Mouse (Mus musculus) urinary bladder, postnatal 4 days (tissue): ENCODE measurements at regions not wholly inside any gene's neighbourhood (a gene's known extent, or its start where the extent isn't known, plus 50 kb on each side); places are given as distances from the start of the nearest gene placed in this dataset.
"Not testable (repeated sequence)": the region's sequence is repeated elsewhere in the genome, so short reads cannot be mapped to it uniquely, and the experiment has no call there.

Experiments
- DNase-seq, 2 experiments: peaks; one replicate each; pipeline ENCODE4 v3.0.0; 2021 to 2022; ENCODE audit warnings: low spot score in 2 of 2

DNA sequence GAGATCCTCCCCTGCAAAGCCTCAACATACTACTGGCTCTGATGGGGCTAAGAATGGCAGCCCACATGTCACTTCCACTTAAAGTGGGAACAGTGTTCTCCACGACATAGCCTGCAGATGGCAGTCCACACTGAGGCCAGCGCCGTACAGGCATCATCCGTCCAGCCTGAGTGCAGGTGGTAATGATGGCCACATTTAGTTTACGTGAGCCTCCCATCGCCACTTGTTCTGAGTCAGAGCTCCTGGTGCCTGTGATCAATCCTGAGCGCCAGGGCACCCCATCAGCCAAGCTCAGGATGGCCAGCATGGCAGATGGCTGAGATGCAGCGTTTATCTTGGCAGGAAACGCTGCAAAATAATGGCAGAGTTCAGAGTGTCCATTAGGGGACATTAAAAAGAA is 159.6 kb downstream of the Adgrd1 start:
- no peak for DNase-seq

DNA sequence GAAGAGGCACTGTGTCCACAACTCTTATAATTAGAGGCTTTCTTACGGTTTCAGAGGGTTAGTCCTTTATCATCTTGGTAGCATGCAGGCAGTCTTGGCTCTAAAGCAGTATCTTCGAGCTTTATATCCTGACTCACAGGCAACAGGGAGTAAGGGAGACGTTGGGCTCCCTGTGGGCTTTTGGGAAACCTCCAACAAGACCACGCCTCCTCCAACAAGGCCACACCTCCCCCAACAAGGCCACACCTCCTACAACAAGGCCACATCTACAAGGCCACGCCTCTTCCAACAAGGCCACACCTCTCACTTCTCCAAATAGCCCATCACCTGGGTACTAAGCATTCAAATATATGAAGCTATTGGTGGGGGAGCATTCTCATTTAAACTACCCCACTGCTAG is 160.7 kb downstream of the Adgrd1 start:
- DNase-seq, result no peak

DNA sequence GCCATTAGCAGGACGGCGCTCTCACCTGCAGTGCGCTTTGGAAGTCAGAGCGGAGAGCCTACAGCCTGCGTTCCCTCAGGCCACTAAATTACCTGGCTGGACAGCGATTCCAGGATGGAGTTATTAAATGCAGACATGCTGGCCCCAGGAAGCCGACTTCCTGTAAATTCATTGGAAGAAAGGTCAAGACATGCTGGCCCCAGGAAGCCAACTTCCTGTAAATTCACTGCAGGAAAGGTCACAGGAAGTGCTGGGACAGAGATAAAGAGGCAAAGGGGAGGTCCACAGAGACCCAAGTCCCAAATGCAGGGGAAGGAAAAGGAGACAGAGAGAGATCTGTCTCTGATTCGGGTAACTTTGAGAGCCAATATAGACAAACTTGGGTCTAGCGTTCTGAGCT is 164.1 kb downstream of the Adgrd1 start:
- DNase-seq, result no peak

DNA sequence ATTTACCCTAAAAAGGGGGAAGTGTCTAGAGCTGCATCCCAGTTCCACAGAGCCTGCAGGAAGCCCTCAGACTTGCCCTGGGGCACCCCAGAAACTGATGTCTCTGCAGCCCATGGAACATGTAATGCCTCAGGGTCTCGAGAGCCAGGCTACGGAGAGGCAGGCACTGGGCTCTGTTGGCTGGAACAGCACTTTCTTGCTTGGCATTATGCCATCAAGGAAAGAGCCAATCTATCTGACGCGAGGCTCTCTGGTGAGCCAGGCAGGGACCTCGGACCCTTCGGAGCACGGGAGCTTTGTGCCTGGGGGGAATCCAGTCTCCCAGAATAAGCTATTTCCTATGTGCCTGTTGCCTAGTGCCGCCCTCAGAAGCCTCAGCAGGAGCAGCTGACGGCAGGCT is 166.6 kb downstream of the Adgrd1 start:
- no peak for DNase-seq

DNA sequence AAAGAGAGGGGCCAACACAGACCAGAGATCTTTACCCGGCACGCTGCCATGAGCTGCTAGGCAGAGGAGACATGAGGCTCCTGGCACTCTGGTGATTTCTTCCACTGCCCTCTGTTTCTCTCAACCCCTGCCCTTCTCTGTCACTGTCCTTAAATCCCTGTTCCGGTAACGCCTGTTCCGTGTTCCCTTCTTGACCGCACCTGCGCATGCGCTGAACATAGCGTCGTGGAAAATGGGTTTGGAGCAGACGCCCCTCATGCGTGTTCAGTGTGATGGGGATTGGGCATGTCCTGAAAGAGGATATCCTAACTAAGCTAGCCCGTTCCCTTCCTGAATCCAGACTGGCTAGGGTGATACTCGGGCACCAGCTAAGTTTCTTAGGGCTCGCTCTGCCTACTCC is 167.8 kb downstream of the Adgrd1 start:
- DNase-seq, result no peak

DNA sequence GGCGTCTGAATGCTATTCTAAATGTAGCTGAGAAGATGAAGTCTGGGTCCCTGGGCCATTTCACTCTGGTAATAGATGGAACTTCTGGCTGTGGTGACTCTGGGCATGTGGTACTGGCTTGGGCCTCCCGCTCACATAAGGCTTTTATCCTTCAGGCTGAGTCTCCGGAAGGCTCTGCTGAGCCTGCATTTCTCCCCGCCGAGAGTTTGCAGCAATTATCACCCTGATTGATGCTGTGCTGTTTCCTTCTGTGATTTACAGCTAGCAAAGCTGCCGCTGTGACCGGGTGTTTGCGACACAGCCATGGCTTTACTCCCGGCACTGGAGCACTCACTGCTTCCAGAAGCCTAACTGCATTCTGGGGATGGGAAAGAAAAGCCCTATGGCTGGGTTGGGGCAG is 171.9 kb downstream of the Adgrd1 start:
- DNase-seq, result no peak

DNA sequence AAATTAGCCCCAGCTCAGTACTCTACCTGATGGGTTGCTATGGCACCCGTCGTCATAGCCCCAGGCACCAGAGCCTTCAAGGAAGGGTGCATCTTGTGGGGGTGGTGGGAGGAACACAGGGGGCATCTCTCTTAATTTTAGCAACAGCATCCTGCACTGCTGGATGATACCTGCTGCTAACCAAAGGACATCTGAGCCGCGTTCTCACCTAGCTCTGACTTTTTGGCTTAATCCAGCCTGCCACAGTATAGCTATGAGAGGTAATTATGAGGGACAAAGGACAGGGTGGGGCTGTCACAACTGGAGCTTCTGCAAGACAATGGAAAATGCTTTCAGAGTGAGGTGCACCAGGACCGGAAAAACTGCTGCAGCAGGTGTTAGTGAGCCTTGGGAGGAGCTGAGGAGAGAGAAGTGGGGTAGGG is 173.5 kb downstream of the Adgrd1 start:
- no peak for DNase-seq

DNA sequence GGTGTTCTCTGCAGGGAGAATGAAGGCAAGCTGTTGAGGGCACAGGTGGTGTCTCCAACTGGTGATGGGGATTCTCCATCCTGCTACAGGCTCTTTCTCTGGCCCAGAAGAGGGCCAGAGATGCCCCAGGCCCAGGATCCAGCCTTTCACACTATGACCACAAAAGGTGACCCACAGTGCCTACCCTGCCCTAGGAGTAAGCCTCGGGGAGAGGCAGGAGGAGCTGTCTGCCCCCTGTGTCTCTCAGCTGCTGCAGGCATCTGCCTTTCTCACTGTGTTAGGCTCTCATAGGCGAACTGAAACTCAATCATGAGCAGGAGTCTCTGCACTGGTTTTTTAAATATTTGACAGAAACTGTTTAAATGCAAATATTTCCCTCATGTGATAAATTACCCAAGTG is 184.9 kb downstream of the Adgrd1 start:
- DNase-seq, result no peak

DNA sequence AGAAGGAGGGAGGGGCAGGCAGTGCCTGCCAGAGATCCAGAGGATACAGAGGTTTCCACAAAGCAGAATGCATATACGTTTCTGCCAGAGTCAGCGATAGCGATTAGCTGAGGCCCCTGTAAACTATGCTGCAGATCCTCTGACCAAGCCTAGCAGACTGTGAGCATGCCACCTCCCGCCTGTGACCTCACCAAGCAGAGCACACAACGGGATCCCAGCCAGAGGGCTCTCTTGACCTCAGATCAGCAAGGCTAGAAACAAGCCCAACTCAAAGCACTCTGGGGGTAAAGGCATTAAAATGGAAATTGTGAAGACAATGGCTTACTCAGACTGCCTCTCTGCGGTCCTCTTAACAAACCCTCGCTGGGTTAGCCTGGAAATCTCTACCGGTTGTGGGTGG is 185.6 kb downstream of the Adgrd1 start:
- no peak for DNase-seq

DNA sequence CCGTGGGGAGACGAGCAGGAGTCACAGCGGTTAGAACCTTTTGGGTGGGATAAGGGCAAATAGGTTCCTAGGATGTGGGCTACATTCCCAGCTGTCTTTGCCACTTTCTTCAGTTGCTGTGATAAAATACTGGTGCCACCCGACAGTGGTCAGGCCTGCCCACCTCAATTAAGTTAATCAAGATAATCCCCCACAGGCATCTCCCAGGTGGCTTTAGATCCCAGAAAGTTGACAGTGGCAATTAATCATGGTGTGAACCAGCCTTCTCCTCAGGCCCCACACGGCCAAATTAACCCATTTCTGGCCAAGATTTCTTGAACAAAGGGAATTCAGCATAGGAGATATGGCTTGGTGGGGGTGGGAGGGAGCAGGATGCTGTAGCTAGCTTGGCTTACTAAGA is 186.3 kb downstream of the Adgrd1 start:
- no peak for DNase-seq

DNA sequence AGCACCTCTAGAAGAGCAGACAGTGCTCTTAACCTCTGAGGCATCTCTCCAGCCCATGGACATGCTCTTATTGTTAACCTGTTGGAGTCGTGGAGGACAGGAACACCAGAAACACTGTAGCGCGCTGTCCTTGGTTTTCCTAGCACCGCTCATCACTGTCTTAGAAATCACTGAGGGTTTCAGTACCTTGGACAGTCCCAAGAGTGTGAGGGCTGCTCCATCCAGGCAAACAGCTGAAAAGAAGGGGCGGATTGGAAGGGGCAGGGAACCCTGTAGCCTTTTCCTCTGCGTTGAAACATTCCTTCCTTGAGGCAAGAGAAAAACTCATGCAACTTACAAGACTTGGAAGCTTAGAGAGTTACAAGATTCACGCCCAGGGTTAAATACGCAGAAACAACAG is 190.9 kb downstream of the Adgrd1 start:
- no peak for DNase-seq

DNA sequence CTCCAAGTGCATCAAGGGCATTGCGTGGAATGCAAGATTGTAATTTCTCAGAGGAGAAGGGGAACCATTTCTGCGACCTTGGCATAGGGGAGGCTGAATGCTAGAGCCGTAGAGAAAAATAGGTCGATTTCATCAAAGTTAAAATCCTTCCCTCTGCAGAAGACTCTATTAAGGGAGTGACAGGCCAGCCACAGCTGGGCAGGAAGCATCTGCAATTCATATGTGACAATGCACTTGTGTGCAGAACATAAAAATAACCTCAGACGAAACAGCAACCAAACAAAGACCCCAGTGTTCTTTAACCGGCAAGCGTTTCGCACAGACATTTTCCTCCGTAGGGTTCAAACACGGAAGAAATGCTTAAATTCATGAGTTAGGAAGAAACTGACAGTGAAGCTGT is 196.3 kb downstream of the Adgrd1 start:
- DNase-seq, result not testable (repeated sequence)

DNA sequence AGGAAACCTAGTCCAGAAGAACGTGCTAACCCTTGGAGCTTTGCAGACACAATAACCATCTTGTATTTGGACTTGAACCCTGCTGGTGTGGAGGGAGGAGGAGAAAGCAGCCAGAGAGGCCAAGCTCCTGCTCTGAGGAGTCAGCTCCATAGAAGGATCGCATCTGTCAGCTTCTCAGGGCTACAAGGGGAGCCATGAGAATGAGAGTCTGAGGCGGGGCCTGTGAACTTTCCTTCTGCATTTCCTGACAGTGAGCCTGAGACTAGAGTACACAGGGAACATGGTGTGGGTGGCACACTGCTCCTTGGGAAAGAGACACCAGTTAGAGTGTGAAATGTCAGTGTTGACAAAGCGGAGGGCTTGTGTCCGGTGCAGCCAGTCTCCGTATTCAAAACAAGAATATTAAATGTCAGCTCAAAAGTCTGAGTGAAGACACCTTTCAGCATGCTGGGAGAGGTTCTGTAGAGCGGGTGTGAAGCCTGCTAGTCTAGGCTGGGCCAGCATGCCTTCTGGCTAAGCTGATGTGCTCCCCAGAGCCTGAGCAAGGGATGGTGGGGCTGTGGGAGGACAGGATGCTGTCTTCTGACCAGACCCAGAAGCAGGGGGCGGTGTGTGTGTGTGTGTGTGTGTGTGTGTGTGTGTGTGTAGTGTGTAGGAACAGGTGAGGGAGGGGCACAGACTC is 198.5 kb downstream of the Adgrd1 start:
- not testable (repeated sequence) for DNase-seq

DNA sequence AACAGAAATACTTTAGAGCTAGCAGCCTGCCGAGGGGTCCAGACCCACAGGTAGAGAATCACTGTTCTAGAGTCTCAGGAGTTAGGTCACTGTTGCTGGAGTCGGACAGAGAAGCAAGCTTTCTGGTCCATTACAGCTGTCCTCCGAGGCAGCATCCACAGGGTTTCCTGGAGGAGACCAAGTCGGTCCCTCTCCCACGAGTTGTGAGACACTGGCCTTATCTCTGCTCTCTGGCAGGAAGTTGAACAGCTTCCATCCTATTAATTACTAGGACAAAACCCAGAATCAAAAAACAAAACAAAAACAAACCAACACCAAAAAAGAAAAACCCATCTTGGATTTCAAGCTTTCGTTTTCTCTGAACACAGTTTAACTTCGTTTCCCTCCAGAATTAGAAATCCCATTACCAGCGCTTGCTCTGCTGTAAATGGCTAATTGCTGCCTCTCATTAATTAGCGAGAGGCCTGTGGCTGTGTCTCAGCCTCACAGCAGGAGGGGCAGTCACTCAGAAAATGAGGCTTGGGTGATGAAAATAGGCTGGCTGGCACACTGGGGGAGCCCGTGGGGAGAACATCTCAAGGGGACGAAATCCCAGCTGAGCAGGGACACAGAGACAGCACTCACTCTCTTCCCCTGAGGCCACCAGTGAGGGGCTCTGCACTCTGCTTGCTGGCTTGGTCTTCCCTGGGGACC is 201.3 kb downstream of the Adgrd1 start:
- no peak for DNase-seq

DNA sequence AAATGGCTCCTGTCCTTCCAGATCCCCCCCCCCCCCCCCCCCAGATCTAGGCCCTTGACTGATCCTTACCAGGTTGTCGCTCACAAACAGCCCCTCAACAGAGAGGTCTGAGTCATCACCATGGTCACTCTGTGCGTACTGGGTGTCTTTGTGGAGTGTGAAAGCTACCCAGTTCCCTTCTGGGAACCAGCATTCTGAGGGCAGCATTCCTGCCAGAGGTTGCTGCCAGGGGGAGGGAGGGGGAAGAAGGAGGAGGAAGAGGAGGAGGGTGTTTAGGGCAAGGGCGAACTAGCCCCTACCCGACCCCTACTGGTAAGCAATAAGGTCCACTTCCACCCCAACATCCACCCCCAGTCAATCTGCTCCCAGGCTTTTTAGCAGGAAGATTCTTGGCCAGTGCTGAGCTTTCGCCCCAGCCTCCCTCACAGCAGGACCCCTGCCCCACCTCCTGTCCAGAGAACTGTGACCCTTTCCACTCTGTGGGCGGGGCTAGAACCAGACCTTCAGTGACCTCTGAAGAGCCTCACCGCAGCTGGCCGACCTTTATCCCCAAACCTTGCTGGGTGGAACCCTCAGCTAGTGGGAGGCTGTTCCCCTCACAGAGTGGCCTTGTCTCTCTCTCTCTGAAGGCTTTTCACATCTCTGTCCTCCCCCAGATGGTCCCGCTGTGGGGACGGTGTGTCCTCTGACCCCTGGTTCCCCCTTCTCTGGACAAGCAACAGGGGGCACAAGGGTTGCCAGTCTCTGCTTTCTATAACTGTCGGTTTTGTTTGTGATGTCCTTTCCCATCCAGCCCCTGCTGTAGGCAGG is 202.2 kb upstream of the Sfswap start:
- no peak for DNase-seq

DNA sequence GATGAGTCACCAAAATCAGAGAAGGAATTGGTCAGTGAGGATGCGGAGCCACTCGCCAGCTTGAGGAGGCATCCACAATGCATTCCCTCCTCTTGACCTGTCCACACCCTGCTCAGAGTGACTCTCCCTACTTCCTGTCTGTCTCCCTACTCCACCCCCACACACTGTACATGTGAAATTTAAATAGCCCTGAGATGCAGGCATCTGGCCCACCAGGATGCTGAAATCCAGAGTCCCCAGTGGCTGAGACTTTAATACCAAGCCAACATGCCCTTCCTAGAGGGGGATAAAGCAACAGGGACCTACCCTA is 201.6 kb upstream of the Sfswap start:
- no peak for DNase-seq

DNA sequence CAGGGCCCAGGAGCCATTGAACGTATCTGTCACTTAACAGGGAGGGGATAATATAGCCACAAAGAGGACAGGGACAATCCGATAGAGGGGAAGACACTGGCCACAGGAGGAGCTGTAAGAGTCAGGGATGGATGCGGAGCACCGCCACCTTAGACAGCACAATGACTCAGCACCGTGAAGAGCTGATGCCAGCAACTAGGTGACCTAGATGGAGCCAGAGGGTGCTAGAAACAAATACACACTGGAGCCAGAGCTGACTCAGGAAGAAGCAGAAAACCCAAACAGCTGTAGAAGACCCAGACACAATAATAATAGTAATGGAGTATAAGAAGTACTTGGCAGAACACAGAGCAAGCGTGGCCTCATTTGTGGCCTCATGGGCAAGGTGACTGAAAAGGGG is 200.6 kb upstream of the Sfswap start:
- DNase-seq, result no peak

DNA sequence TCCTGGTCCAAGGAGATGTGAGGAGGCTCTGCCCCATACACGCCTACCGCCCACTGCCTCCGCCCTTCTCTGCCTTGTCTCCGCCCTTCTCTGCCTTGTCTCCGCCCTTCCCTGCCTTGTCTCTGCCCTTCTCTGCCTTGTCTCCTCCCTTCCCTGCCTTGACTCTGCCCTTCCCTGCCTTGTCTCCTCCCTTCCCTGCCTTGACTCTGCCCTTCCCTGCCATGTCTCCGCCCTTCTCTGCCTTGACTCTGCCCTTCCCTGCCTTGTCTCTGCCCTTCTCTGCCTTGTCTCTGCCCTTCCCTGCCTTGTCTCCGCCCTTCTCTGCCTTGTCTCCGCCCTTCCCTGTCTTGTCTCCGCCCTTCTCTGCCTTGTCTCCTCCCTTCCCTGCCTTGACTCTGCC is 185.4 kb upstream of the Sfswap start:
- DNase-seq, result no peak

DNA sequence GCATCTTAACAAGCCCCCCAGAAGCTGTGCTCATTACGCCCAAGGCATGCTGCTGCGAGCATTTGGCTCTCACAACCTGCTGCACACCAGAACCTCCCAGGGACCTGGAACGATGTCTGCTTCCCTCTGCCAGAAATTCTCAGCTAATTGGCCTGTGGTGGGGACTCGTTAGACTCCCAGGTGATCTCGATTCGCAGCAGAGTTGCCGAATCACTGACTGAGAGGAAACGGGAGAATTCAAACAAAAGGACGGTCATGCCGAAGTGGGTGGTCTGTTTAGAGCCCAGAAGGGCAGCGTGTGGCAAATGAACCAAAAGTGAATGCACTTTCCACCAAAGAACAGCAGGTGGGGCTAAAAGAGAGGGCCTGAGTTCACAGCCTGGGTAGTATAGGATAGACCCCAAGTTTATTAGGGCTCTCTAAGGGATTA is 169.9 kb upstream of the Sfswap start:
- DNase-seq, result no peak

DNA sequence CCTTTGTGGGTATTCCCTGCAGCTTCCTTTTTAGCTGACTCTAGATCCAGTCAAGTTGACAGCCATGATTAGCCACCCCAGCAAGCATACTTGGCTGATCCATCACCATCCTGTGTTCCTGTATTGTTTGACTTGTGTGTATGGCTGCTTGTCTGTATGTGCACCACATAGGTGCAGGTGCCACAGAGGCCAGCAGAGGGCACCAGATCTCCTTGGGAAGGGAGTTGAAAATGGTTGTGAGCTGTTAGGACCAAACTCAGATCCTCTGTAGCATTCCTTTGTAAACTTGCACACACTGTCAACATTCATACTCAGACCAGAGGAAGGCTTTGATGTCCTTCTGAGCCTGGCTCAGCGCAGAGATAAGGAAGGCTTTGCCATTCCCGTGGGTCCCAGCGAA is 169.0 kb upstream of the Sfswap start:
- no peak for DNase-seq

DNA sequence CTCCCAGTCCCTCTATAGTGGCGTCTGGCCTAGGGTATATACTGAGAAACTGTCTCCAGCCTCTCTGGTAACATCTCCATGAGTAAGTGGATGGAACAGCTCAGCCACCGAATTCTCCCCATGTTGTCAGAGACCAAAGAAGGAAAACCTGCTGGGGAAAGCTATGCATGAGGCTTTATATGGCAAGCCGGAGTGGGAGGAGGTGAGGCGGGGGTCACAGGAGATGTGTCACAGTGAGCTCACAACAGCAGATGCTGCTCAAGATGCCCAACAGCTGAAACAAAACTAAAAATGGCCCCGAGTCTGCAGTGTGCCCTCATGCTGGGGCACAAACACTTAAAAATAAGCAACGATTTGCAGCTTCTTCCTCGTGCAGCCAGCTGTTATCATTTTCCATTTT is 162.5 kb upstream of the Sfswap start:
- no peak for DNase-seq

DNA sequence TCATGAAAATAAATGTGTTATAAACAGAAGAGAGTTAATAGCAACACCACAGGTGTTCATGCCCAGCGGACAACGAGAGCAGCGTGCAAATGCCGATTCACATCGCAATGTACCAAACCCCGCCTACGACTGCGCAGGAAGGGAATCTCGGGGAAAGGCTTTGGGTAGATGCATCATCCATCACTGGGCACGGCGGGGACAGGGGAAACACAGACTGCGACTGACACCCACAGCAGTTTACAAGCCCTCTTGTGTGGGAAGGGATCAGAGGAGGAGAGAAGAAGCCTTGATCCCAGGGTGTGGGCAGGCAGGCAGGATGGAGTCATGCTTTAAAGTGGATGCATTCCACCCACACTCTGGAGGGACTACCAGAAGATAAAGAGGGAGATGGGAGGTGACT is 157.0 kb upstream of the Sfswap start:
- DNase-seq, result no peak

DNA sequence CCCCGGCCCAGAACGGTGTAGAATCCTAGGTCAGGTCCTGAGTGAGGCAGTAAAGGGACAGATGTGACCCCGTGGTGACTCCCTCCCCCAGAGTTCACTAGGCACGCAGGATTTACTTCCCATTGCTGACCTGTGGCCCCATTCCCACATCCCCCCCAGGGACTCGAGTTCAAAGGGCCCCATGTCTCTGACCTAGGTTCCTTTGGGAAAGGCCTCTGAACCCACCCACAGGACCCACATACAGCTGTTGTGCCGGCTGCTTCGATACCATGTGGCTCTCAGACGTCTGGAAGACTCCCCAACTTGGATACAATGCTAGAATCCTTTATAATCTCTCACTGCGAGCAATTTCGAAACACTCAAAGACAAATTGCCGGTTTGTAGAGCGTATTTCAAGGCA is 151.0 kb upstream of the Sfswap start:
- DNase-seq, result no peak
